Mouse (Mus musculus): ENCODE results near the gene Hoxd11. TPM values are rescaled to one million over a fixed set of nuclear protein-coding genes. Genes with fewer than 3 reads are reported as not detected.

The Hoxd11 gene
- polyA plus RNA-seq, 1 experiment from 2014 or later = not detected

- H3K4me1 ChIP-seq (ENCODE audit: control insufficient read depth, insufficient read depth, low read length) = no peaks in the 10 kb centered on the region
- H3K4me2 ChIP-seq = no peak overlapping the region
- H3K9me3 ChIP-seq (replicated peaks; ENCODE audit: control insufficient read depth, low read length) = no peaks in the 10 kb centered on the region
- no peaks in the 10 kb centered on the region for H3K36me3 ChIP-seq (ENCODE audit: control insufficient read depth, insufficient read depth, low read length)
- H3K27ac ChIP-seq (ENCODE audit: low read depth, low read length) = no peak overlapping the region
- ATAC-seq (replicated peaks; ENCODE audit: insufficient number of reproducible peaks, low FRiP score, low TSS enrichment) = no peak
- no peak overlapping the region for H3K9ac ChIP-seq (ENCODE audit: low read depth, low read length)
- no peak overlapping the region for H3K4me3 ChIP-seq (ENCODE audit: low read depth, low read length)
- WGBS (ENCODE audit: insufficient replicate concordance) = 4% methylated on average over 23 of the region's 24 CpGs
- H3K27me3 ChIP-seq (ENCODE audit: control insufficient read depth, insufficient read depth, low read length) = peaks cover 96% of the 10 kb centered on the region
Observed at GRCm38 (mm10) chr2:74675666-74676282, 3.6 kb upstream of the Hoxd11 start.

- no peak overlapping the region for H3K27ac ChIP-seq (ENCODE audit: low read depth, low read length)
- no peaks in the 10 kb centered on the region for H3K36me3 ChIP-seq (ENCODE audit: control insufficient read depth, insufficient read depth, low read length)
- no peaks in the 10 kb centered on the region for H3K9me3 ChIP-seq (replicated peaks; ENCODE audit: control insufficient read depth, low read length)
- 4% methylated on average over 9 of the region's 9 CpGs for WGBS (ENCODE audit: insufficient replicate concordance)
- ATAC-seq (replicated peaks; ENCODE audit: insufficient number of reproducible peaks, low FRiP score, low TSS enrichment) = no peak
- no peaks in the 10 kb centered on the region for H3K4me1 ChIP-seq (ENCODE audit: control insufficient read depth, insufficient read depth, low read length)
- no peak overlapping the region for H3K4me3 ChIP-seq (ENCODE audit: low read depth, low read length)
- H3K4me2 ChIP-seq = no peak overlapping the region
- H3K9ac ChIP-seq (ENCODE audit: low read depth, low read length) = no peak overlapping the region
- H3K27me3 ChIP-seq (ENCODE audit: control insufficient read depth, insufficient read depth, low read length) = peaks cover 96% of the 10 kb centered on the region
Observed at GRCm38 (mm10) chr2:74676376-74677052, 2.8 kb upstream of the Hoxd11 start.

- H3K4me2 ChIP-seq = no peak overlapping the region
- WGBS (ENCODE audit: insufficient replicate concordance) = 14% methylated on average over 2 of the region's 2 CpGs
- no peaks in the 10 kb centered on the region for H3K9me3 ChIP-seq (replicated peaks; ENCODE audit: control insufficient read depth, low read length)
- ATAC-seq (replicated peaks; ENCODE audit: insufficient number of reproducible peaks, low FRiP score, low TSS enrichment) = no peak
- H3K27ac ChIP-seq (ENCODE audit: low read depth, low read length) = no peak overlapping the region
- H3K36me3 ChIP-seq (ENCODE audit: control insufficient read depth, insufficient read depth, low read length) = no peaks in the 10 kb centered on the region
- no peak overlapping the region for H3K9ac ChIP-seq (ENCODE audit: low read depth, low read length)
- H3K27me3 ChIP-seq (ENCODE audit: control insufficient read depth, insufficient read depth, low read length) = peaks cover 96% of the 10 kb centered on the region
- H3K4me3 ChIP-seq (ENCODE audit: low read depth, low read length) = no peak overlapping the region
- no peaks in the 10 kb centered on the region for H3K4me1 ChIP-seq (ENCODE audit: control insufficient read depth, insufficient read depth, low read length)
Observed at GRCm38 (mm10) chr2:74677106-74677505, 2.3 kb upstream of the Hoxd11 start.

- no peak overlapping the region for H3K4me3 ChIP-seq (ENCODE audit: low read depth, low read length)
- no peaks in the 10 kb centered on the region for H3K4me1 ChIP-seq (ENCODE audit: control insufficient read depth, insufficient read depth, low read length)
- no peak overlapping the region for H3K9ac ChIP-seq (ENCODE audit: low read depth, low read length)
- WGBS (ENCODE audit: insufficient replicate concordance) = 1% methylated on average over 26 of the region's 26 CpGs
- ATAC-seq (replicated peaks; ENCODE audit: insufficient number of reproducible peaks, low FRiP score, low TSS enrichment) = no peak
- no peaks in the 10 kb centered on the region for H3K36me3 ChIP-seq (ENCODE audit: control insufficient read depth, insufficient read depth, low read length)
- H3K9me3 ChIP-seq (replicated peaks; ENCODE audit: control insufficient read depth, low read length) = no peaks in the 10 kb centered on the region
- no peak overlapping the region for H3K27ac ChIP-seq (ENCODE audit: low read depth, low read length)
- no peak overlapping the region; the same call in 1 of the 2 replicates for H3K4me2 ChIP-seq
- H3K27me3 ChIP-seq (ENCODE audit: control insufficient read depth, insufficient read depth, low read length) = peaks cover 97% of the 10 kb centered on the region
Observed at GRCm38 (mm10) chr2:74679596-74679971, 227 bp downstream of the Hoxd11 start.

GRCm38 (mm10) chr2:74679980-74680379, 623 bp downstream of the Hoxd11 start:
- Histone ChIP-seq H3K27me3 (ENCODE audit: control insufficient read depth, insufficient read depth, low read length) (peaks cover 97% of the 10 kb centered on the region), H3K9ac (ENCODE audit: low read depth, low read length) (no peak overlapping the region), H3K4me3 (ENCODE audit: low read depth, low read length) (no peak overlapping the region), H3K36me3 (ENCODE audit: control insufficient read depth, insufficient read depth, low read length) (no peaks in the 10 kb centered on the region), H3K27ac (ENCODE audit: low read depth, low read length) (no peak overlapping the region), H3K4me1 (ENCODE audit: control insufficient read depth, insufficient read depth, low read length) (no peaks in the 10 kb centered on the region), H3K4me2 (no peak overlapping the region; the same call in 1 of the 2 replicates), H3K9me3 (replicated peaks; ENCODE audit: control insufficient read depth, low read length) (no peaks in the 10 kb centered on the region)
- no peak for ATAC-seq (replicated peaks; ENCODE audit: insufficient number of reproducible peaks, low FRiP score, low TSS enrichment)
- WGBS (ENCODE audit: insufficient replicate concordance) = 1% methylated on average over 22 of the region's 23 CpGs

- no peak for ATAC-seq (replicated peaks; ENCODE audit: insufficient number of reproducible peaks, low FRiP score, low TSS enrichment)
- H3K4me3 ChIP-seq (ENCODE audit: low read depth, low read length) = no peak overlapping the region
- H3K27ac ChIP-seq (ENCODE audit: low read depth, low read length) = no peak overlapping the region
- H3K4me1 ChIP-seq (ENCODE audit: control insufficient read depth, insufficient read depth, low read length) = no peaks in the 10 kb centered on the region
- H3K9ac ChIP-seq (ENCODE audit: low read depth, low read length) = no peak overlapping the region
- H3K4me2 ChIP-seq = no peak overlapping the region
- no peaks in the 10 kb centered on the region for H3K9me3 ChIP-seq (replicated peaks; ENCODE audit: control insufficient read depth, low read length)
- H3K27me3 ChIP-seq (ENCODE audit: control insufficient read depth, insufficient read depth, low read length) = peaks cover 96% of the 10 kb centered on the region
- no peaks in the 10 kb centered on the region for H3K36me3 ChIP-seq (ENCODE audit: control insufficient read depth, insufficient read depth, low read length)
- 2% methylated on average over 21 of the region's 21 CpGs for WGBS (ENCODE audit: insufficient replicate concordance)
Observed at GRCm38 (mm10) chr2:74680561-74681398, 1.4 kb downstream of the Hoxd11 start.

- Histone ChIP-seq H3K9me3 (replicated peaks; ENCODE audit: control insufficient read depth, low read length) (no peaks in the 10 kb centered on the region), H3K4me3 (ENCODE audit: low read depth, low read length) (peak overlapping the region; percentile 30), H3K27me3 (ENCODE audit: control insufficient read depth, insufficient read depth, low read length) (peaks cover 93% of the 10 kb centered on the region), H3K27ac (ENCODE audit: low read depth, low read length) (no peak overlapping the region), H3K36me3 (ENCODE audit: control insufficient read depth, insufficient read depth, low read length) (no peaks in the 10 kb centered on the region), H3K9ac (ENCODE audit: low read depth, low read length) (no peak overlapping the region), H3K4me2 (peak overlapping the region; percentile 49), H3K4me1 (ENCODE audit: control insufficient read depth, insufficient read depth, low read length) (no peaks in the 10 kb centered on the region)
- no peak for ATAC-seq (replicated peaks; ENCODE audit: insufficient number of reproducible peaks, low FRiP score, low TSS enrichment)
- under 1% methylated on average over 76 of the region's 78 CpGs for WGBS (ENCODE audit: insufficient replicate concordance)
Observed at GRCm38 (mm10) chr2:74681594-74682531, 2.5 kb downstream of the Hoxd11 start.

- no peaks in the 10 kb centered on the region for H3K36me3 ChIP-seq (ENCODE audit: control insufficient read depth, insufficient read depth, low read length)
- under 1% methylated on average over 45 of the region's 51 CpGs for WGBS (ENCODE audit: insufficient replicate concordance)
- peak overlapping the region; percentile 30 for H3K4me3 ChIP-seq (ENCODE audit: low read depth, low read length)
- no peaks in the 10 kb centered on the region for H3K9me3 ChIP-seq (replicated peaks; ENCODE audit: control insufficient read depth, low read length)
- H3K4me1 ChIP-seq (ENCODE audit: control insufficient read depth, insufficient read depth, low read length) = no peaks in the 10 kb centered on the region
- peak overlapping the region; percentile 49 for H3K4me2 ChIP-seq
- peaks cover 94% of the 10 kb centered on the region for H3K27me3 ChIP-seq (ENCODE audit: control insufficient read depth, insufficient read depth, low read length)
- H3K27ac ChIP-seq (ENCODE audit: low read depth, low read length) = no peak overlapping the region
- H3K9ac ChIP-seq (ENCODE audit: low read depth, low read length) = no peak overlapping the region
- ATAC-seq (replicated peaks; ENCODE audit: insufficient number of reproducible peaks, low FRiP score, low TSS enrichment) = no peak
Observed at GRCm38 (mm10) chr2:74682796-74683195, 3.4 kb downstream of the Hoxd11 start.

Data from heart, embryonic 11.5 days (tissue).